Mouse (Mus musculus) embryonic facial prominence, embryonic 14.5 days (tissue): ENCODE results near the gene Lbp. TPM values are rescaled to one million over a fixed set of nuclear protein-coding genes. Genes with fewer than 3 reads are reported as not detected.

Experiments used
- ATAC-seq: fragments of 200-750 bp; cut with Nextera tagmentation; 2 replicates; pipeline ENCODE4 v1.8.0; 2017; ENCODE audit warnings: low read depth, moderate number of reproducible peaks, moderate TSS enrichment
- DNase-seq: peaks from one replicate; pipeline ENCODE4 v3.0.0-alpha.2; 2015; ENCODE audit warnings: low spot score
- H3K27ac ChIP-seq: fragments of 300-500 bp; sonication (generic); replicated peaks from 2 replicates; pipeline ENCODE4 v1.5.1; 2014; ENCODE audit warnings: low read depth, mild to moderate bottlenecking, low read length, moderate library complexity
- H3K27me3 ChIP-seq: fragments of 300-500 bp; sonication (generic); replicated peaks from 2 replicates; pipeline ENCODE4 v1.6.1; 2014; ENCODE audit warnings: low read length; ENCODE audit not compliant: control insufficient read depth, insufficient read depth
- H3K36me3 ChIP-seq: fragments of 300-500 bp; sonication (generic); 2 replicates; pipeline ENCODE4 v1.6.1; 2014; ENCODE audit warnings: low read length, mixed read lengths; ENCODE audit not compliant: control insufficient read depth, insufficient read depth
- H3K4me1 ChIP-seq: fragments of 300-500 bp; sonication (generic); 2 replicates; pipeline ENCODE4 v1.6.1; 2014; ENCODE audit warnings: antibody characterized with exemption, low read length; ENCODE audit not compliant: control insufficient read depth, insufficient read depth
- H3K4me2 ChIP-seq: fragments of 300-500 bp; sonication (generic); 2 replicates; pipeline ENCODE4 v1.6.1; 2014; ENCODE audit warnings: low read depth, mild to moderate bottlenecking, low read length, moderate library complexity, mixed read lengths
- H3K4me3 ChIP-seq: fragments of 300-500 bp; sonication (generic); 2 replicates; pipeline ENCODE4 v1.5.1; 2014; ENCODE audit warnings: low read depth, mild to moderate bottlenecking, low read length
- H3K9ac ChIP-seq: fragments of 300-500 bp; sonication (generic); 2 replicates; pipeline ENCODE4 v1.6.1; 2014; ENCODE audit warnings: low read depth, mild to moderate bottlenecking, low read length, moderate library complexity, mixed read lengths
- H3K9me3 ChIP-seq: fragments of 300-500 bp; sonication (generic); 2 replicates; pipeline ENCODE4 v1.6.1; 2016; ENCODE audit warnings: low read length; ENCODE audit not compliant: control insufficient read depth
- WGBS: fragments of 180-500 bp; shearing (Covaris S2); extraction: QIAGEN DNeasy Blood & Tissue Kit; methylation state at CpG from one replicate; pipeline ENCODE4 v1.1.7; 2014; 5-methylcytosine and 5-hydroxymethylcytosine counted together
- polyA plus RNA-seq: library from polyadenylated mRNA; unstranded; fragments of >200 nt; fragmentation: Nextera tagmentation; extraction: Ambion mirVana; gene quantifications from 2 replicates; pipeline ENCODE4 v1.2.1, GENCODE M21; 2014

The Lbp gene
- polyA plus RNA-seq, 1 experiment from 2014 or later = 11.9 TPM

DNA sequence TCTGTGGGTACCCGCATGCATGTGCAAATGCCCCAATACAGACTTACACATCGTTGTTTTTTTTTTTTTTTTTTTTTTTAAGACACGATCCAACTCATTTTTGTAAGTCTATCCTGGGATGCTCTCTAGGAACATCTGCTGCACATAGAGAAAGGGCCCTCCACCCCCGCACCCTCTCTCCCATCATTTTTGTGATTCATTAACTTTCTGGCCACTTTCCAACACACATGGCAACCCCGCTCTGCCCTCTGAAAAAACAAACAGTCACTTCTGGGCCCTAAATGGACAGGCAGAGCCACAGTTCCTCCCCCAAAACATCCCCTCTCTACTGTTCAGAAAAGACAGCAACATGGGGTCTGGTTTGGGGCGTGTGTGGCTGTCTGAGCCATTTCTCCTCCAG lies 20.6 kb upstream of the Lbp start:
- WGBS = 51% methylated on average over 5 of the region's 6 CpGs
- ATAC-seq (no peak), DNase-seq (no peak)
- Histone ChIP-seq H3K9me3 (no peaks in the 10 kb centered on the region), H3K27me3 (no peaks in the 10 kb centered on the region), H3K4me2 (no peak overlapping the region), H3K27ac (no peak overlapping the region), H3K9ac (no peak overlapping the region), H3K4me3 (no peak overlapping the region), H3K36me3 (no peaks in the 10 kb centered on the region), H3K4me1 (no peaks in the 10 kb centered on the region)

DNA sequence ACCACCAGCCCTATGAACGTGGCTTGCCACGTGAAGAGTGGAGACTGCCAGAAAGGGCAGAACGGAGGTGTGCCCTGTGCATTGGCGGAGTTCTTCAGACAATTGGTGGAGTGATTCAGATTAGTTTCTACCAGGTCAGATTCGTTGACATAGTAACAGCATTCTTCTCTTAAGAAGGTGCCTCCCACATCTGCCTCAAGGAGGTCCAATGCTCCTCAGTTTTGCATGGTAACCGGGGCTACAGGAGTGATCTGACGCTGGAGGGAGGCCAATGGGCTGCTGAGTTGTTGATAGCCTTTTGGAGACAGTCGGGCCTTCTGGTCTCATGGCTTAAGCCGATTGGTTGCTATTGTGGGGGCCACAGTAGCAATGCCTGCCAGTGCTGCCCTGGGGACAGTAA lies 10.6 kb upstream of the Lbp start:
- peak; percentile 11 for DNase-seq
- Histone ChIP-seq H3K27me3 (no peaks in the 10 kb centered on the region), H3K36me3 (no peaks in the 10 kb centered on the region), H3K9me3 (no peaks in the 10 kb centered on the region), H3K9ac (no peak overlapping the region), H3K4me2 (no peak overlapping the region), H3K27ac (no peak overlapping the region), H3K4me1 (no peaks in the 10 kb centered on the region), H3K4me3 (no peak overlapping the region)
- ATAC-seq = 0 out of 2 replicates have a peak, but pooled peaks have one; percentile 44
- WGBS = 65% methylated on average over 9 of the region's 9 CpGs

DNA sequence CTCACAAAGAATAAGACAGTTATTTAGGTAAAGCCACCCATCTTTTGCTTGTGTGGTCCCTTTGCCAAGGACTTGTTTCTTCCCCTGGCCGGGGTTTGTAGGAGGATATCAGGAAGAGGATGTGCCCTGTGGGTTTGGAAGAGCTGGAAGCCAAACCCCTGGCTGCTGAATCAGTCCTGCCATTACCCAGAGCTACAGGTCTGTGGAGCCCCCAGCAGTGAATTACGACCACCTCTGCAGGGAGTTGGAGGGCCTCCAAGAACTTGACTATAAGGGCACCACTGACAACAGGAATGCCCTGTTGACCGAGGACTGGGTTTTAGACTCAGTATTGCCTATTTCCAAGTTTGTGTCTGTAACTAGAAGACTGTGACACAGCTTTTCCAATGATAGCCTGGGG lies 7.1 kb upstream of the Lbp start:
- Histone ChIP-seq H3K27me3 (no peaks in the 10 kb centered on the region), H3K27ac (no peak overlapping the region), H3K4me1 (no peaks in the 10 kb centered on the region), H3K36me3 (no peaks in the 10 kb centered on the region), H3K9me3 (no peaks in the 10 kb centered on the region), H3K9ac (no peak overlapping the region), H3K4me3 (no peak overlapping the region), H3K4me2 (no peak overlapping the region)
- WGBS = 63% methylated on average over 3 of the region's 3 CpGs
- ATAC-seq (no peak), DNase-seq (no peak)

DNA sequence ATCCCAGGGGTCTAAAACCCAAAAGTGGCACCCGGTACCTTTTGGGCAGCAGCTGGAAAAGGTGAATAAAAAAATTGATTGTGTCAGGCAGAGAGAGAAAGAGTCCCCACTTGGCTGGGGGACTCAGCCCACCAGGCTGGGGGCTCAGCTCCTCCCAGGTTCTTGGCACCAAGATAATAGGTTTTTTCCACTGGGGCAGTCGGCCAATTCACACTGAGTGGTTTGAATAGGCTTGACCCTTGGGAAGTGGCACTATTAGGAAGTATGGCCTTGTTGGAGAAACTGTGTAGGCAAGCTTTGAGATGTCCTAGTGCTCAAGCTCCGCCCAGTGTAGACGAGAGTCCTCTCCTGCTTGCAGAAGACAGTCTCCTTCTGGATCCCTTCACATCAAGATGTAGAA lies 6.6 kb upstream of the Lbp start:
- H3K4me2 ChIP-seq = no peak overlapping the region
- no peaks in the 10 kb centered on the region for H3K9me3 ChIP-seq
- no peaks in the 10 kb centered on the region for H3K4me1 ChIP-seq
- H3K4me3 ChIP-seq = no peak overlapping the region
- no peak overlapping the region for H3K9ac ChIP-seq
- 68% methylated on average over 4 of the region's 4 CpGs for WGBS
- H3K27ac ChIP-seq = no peak overlapping the region
- DNase-seq = no peak
- no peaks in the 10 kb centered on the region for H3K27me3 ChIP-seq
- no peak for ATAC-seq
- no peaks in the 10 kb centered on the region for H3K36me3 ChIP-seq

DNA sequence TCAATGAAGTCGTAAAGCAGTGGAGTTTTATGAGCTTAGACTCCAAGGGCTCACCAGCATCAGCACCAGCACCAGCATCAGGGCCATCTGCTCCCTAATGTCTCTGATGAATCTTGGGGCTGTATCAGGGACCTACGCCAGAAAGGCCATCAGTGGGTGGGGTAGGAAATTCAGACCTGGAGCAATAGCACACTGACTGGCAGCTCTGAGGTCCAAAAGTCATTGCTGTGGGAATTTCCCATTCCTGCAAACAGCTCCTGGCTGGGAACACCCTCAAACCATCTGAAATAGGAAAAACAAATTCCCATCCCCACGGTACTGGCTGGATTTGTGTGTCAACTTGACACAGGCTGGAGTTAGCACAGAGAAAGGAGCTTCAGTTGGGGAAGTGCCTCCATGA lies 3.5 kb upstream of the Lbp start:
- no peak overlapping the region for H3K4me2 ChIP-seq
- DNase-seq (no peak), ATAC-seq (no peak)
- H3K9ac ChIP-seq = no peak overlapping the region
- no peaks in the 10 kb centered on the region for H3K9me3 ChIP-seq
- WGBS = 72% methylated on average over 3 of the region's 3 CpGs
- no peak overlapping the region for H3K27ac ChIP-seq
- H3K27me3 ChIP-seq = no peaks in the 10 kb centered on the region
- H3K4me1 ChIP-seq = peaks cover 5% of the 10 kb centered on the region; the same call in 1 of the 2 replicates
- H3K4me3 ChIP-seq = no peak overlapping the region
- H3K36me3 ChIP-seq = no peaks in the 10 kb centered on the region

DNA sequence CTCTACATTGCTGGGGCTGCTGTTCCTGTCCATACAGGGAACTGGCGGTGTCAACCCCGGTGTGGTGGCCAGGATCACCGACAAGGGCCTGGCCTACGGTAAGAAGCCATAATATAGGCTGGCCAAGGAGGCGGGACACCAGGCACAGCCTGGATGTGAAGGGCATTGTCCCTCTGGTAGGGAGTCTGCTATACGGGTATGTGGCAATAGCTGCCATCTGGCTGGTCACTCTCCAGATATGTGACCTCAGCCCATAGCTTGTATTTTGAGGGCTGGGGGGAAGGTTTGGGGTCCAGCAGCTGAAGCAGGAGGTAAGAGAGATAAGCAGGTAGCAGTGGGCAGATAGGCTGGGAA lies 380 bp downstream of the Lbp start:
- H3K27me3 ChIP-seq = no peaks in the 10 kb centered on the region
- H3K9me3 ChIP-seq = no peaks in the 10 kb centered on the region
- peak overlapping the region; percentile 23 for H3K4me2 ChIP-seq
- no peak for DNase-seq
- no peak overlapping the region for H3K9ac ChIP-seq
- peaks cover 5% of the 10 kb centered on the region; the same call in 1 of the 2 replicates for H3K4me1 ChIP-seq
- ATAC-seq = peak; percentile 15; the same call in 1 of the 2 replicates
- peak overlapping the region; percentile 4; the same call in 1 of the 2 replicates for H3K4me3 ChIP-seq
- no peaks in the 10 kb centered on the region for H3K36me3 ChIP-seq
- peak overlapping the region; percentile 65 for H3K27ac ChIP-seq
- 30% methylated on average over 5 of the region's 6 CpGs for WGBS

DNA sequence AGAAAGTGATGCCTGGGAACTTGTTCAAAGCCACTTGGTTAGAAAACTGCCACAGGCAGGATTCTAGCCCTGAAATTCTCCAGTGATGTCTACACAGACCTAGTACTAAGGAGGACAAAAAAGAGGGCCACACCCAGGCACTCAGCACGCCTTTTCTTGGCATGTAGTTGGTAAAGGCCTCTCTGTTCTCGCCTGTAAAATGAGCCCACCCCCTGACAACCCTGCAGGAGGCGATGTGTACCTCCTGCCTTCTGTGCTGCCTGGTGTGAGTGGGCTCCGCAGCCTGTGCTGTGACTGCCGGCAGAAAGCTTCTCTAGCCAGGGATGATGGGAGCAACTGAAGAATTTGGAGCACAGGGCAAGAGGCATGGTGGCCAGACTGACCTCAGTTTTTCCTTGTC lies 2.0 kb downstream of the Lbp start:
- WGBS = 54% methylated on average over 5 of the region's 5 CpGs
- DNase-seq = peak; percentile 17

DNA sequence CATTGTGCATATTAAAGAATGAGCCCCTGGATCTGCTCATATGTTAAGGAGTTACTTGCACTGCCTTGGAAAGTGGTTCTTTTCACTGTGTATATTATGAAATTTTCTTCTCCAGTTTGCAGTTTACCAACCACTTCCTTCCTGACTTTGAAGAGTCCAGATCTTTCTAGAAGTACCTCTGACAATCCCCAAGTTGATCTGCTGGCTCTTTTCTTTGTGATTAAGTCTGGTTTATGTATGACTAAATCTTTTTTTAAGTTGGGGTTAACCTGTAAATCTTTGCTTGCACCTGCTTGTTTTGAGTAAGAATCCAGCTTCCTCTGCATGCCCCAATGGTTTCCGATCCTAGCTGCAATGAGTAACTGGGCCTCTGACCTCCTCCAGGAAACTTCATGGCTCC lies 6.8 kb downstream of the Lbp start:
- Histone ChIP-seq H3K4me2 (no peak overlapping the region), H3K36me3 (no peaks in the 10 kb centered on the region), H3K27ac (no peak overlapping the region), H3K27me3 (no peaks in the 10 kb centered on the region), H3K9me3 (no peaks in the 10 kb centered on the region), H3K4me1 (no peaks in the 10 kb centered on the region), H3K4me3 (no peak overlapping the region), H3K9ac (no peak overlapping the region)
- DNase-seq (no peak), ATAC-seq (no peak)
- 58% methylated on average over 1 of the region's 1 CpGs for WGBS

More for the DNA sequence above, 2.0 kb downstream of the Lbp start:
- H3K27me3 ChIP-seq = no peaks in the 10 kb centered on the region
- no peak for ATAC-seq
- no peak overlapping the region for H3K27ac ChIP-seq
- no peak overlapping the region for H3K4me3 ChIP-seq
- H3K4me1 ChIP-seq = peaks cover 5% of the 10 kb centered on the region; the same call in 1 of the 2 replicates
- no peaks in the 10 kb centered on the region for H3K36me3 ChIP-seq
- no peak overlapping the region for H3K4me2 ChIP-seq
- H3K9me3 ChIP-seq = no peaks in the 10 kb centered on the region
- H3K9ac ChIP-seq = no peak overlapping the region

DNA sequence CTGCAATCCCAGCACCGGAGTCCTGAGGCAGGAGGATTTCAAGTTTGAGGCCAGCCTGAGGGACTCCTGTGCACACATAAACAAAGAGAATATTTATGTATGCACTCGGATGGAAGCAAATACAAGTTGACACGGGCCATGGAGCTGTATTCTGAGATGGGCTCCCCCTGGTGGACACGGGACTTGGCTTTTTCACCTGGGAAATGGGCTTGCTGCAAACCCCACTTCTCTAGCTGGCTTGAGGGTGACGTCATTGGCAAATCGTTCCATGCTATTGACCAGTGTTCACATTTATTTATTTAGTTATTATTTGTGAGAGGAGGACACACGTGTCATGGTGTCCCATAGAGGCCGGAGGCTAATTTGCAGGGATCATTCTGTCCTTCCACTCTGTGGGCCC lies 10.1 kb downstream of the Lbp start:
- Histone ChIP-seq H3K27me3 (no peaks in the 10 kb centered on the region), H3K4me3 (no peak overlapping the region), H3K27ac (no peak overlapping the region), H3K4me1 (no peaks in the 10 kb centered on the region), H3K9ac (no peak overlapping the region), H3K4me2 (no peak overlapping the region), H3K36me3 (no peaks in the 10 kb centered on the region), H3K9me3 (no peaks in the 10 kb centered on the region)
- no peak for DNase-seq
- 68% methylated on average over 8 of the region's 8 CpGs for WGBS
- no peak for ATAC-seq
